10 mouse cellular contexts compared by ENCODE assay signal in genomic region chr2:128865061-128865460, GRCm38 (mm10). TPM values are rescaled to one million over a fixed set of nuclear protein-coding genes. Genes with fewer than 3 reads are reported as not detected.
"Had no signal": no experiment of that assay in that cellular context is flagged by ENCODE, and none has a peak within 500 bp of the region (broad histone marks: within the 10 kb centered on the region; RNA-seq: fewer than 3 reads in every experiment).

No protein-coding gene starts in this region.

- H3K9me3 ChIP-seq: liver, embryonic 15.5 days; midbrain, embryonic 15.5 days; neural tube, embryonic 12.5 days had no signal

- H3K4me1 ChIP-seq: liver, embryonic 15.5 days had no signal

- H3K27ac ChIP-seq: layer of hippocampus, adult 2 months; liver, embryonic 15.5 days; macrophage; midbrain, embryonic 15.5 days; neural tube, embryonic 12.5 days; stomach, postnatal 0 days had no signal

- ATAC-seq: midbrain, embryonic 15.5 days had no signal

- H3K36me3 ChIP-seq: liver, embryonic 15.5 days; midbrain, embryonic 15.5 days; neural tube, embryonic 12.5 days had no signal

- H3K4me3 ChIP-seq: layer of hippocampus, adult 2 months; liver, embryonic 15.5 days; megakaryocyte, embryonic 14.5 days; midbrain, embryonic 15.5 days had no signal

- H3K9ac ChIP-seq: liver, embryonic 15.5 days; midbrain, embryonic 15.5 days; neural tube, embryonic 12.5 days had no signal

- H3K4me2 ChIP-seq: liver, embryonic 15.5 days had no signal

- DNase-seq: lung, adult 2 months; lung, postnatal 10 days; thymus, postnatal 4 days had no signal

RNA-seq across cellular contexts. Expression of gene Fbln7, which starts 2.3 kb away (rescaled TPM):
- polyA plus RNA-seq: macrophage had no signal
